Mouse (Mus musculus) cerebellum, adult 2 months (tissue): ENCODE measurements around the gene Zbtb48.

ENCODE experiments used
- CTCF ChIP-seq: fragments of 200-500 bp; IDR thresholded peaks from 2 replicates; pipeline ENCODE4 v1.5.1; 2011; ENCODE audit warnings: low read depth, mild to moderate bottlenecking, control low read depth, low read length, moderate library complexity, borderline replicate concordance; ENCODE audit not compliant: insufficient read depth
- POLR2A ChIP-seq: fragments of 200-500 bp; IDR thresholded peaks from 2 replicates; pipeline ENCODE4 v1.6.1; 2011; ENCODE audit warnings: low read length, control low read depth, borderline replicate concordance; ENCODE audit not compliant: insufficient read depth

DNA sequence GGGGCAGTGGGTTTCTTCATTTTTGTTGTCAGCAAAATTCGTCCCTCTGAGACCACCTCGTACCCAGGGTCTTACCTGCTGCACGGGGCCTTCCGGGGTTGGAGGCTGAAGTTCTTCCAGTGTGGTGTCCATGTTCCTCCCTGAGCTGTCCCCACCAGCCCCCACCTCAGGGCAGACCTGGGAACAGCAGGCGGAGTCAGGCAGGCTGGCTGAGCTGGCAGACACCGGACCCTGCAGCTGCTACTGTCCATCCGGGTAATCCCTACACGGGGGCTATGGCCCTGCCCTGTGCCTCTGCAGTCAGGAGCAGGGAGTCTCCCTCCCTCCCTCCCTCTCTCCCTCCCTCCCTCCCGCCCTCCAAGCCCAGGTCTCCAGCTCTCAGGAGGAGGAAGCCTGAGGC lies 43.9 kb downstream of the Zbtb48 start:
- TF ChIP-seq CTCF: no peak
- TF ChIP-seq POLR2A: no peak
